Mouse (Mus musculus) heart, adult 2 months (tissue): Measurements from ENCODE around the gene Slc35a1.

ENCODE experiments used
- CTCF ChIP-seq: fragments of 200-600 bp; IDR thresholded peaks from 2 replicates; pipeline ENCODE4 v1.8.1; 2022; ENCODE audit warnings: antibody characterized with exemption, mild to moderate bottlenecking, moderate library complexity
- EP300 ChIP-seq: fragments of 200-500 bp; IDR thresholded peaks from 2 replicates; pipeline ENCODE4 v1.6.1; 2011; ENCODE audit warnings: low read depth, low read length, control low read depth; ENCODE audit not compliant: insufficient read depth

GRCm38 (mm10) chr4:34686874-34687567 is at the start of gene Slc35a1:
- TF ChIP-seq CTCF (peak; percentile 27), EP300 (peak; percentile 65; the same call in 1 of the 2 replicates)
